Comparison of ENCODE assay signal across 12 mouse cellular contexts in the genomic region with DNA sequence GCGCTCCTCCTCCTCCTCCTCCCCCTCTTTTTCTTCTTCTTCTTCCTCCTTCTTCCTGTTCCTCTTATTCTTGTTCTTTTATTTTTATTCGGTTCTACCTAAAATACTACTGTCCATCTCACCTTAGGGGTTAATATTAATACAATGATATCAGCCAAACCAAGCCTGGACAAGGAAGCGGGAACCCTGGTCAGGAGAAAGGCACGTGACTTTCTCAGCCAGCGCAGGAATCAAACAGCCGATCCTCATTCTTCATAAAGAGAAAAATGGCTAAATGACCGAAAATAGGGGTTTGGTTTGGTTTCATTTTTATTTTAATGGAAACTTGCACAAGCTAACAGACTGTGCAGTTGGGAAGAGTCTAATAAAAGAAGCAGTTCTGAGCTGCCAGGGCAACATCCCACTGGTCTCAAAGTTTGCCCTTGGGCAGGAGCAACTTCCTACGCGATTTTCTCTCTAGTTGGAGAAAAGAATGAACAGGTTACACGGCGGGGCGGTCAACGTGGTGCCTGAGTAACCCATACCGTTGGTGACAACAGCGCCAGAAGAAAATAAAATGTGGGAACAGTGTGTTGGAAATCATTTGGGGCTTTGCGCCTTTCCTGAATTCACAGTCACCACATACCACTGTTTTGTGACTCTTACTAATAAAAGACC.
DNase-seq lines count a peak whose midpoint lies in the region; ATAC-seq and TF ChIP-seq lines count a peak whose summit lies in the region.
"Had no signal": no experiment of that assay in that cellular context is flagged by ENCODE, and none has a peak within 500 bp of the region (broad histone marks: within the 10 kb centered on the region; RNA-seq: fewer than 3 reads in every experiment).

No protein-coding gene starts in this region.

- no peak overlapping the region for H3K4me3 ChIP-seq in limb, embryonic 12.5 days (replicated peaks)
- no peak overlapping the region for H3K4me3 ChIP-seq in limb, embryonic 10.5 days
- no peak overlapping the region for H3K4me3 ChIP-seq in kidney, adult 2 months (ENCODE audit: insufficient read depth, low read depth, low read length)
- no peak overlapping the region for H3K4me3 ChIP-seq in neural tube, embryonic 13.5 days
- H3K4me3 ChIP-seq: layer of hippocampus, adult 2 months; liver, embryonic 15.5 days had no signal

- H3K36me3 ChIP-seq in limb, embryonic 12.5 days = no peaks in the 10 kb centered on the region
- no peaks in the 10 kb centered on the region for H3K36me3 ChIP-seq in limb, embryonic 10.5 days
- H3K36me3 ChIP-seq in kidney, adult 2 months (ENCODE audit: control insufficient read depth, insufficient read depth, low read length) = no peaks in the 10 kb centered on the region
- no peaks in the 10 kb centered on the region for H3K36me3 ChIP-seq in neural tube, embryonic 13.5 days
- H3K36me3 ChIP-seq: liver, embryonic 15.5 days had no signal

- H3K4me1 ChIP-seq in limb, embryonic 12.5 days (replicated peaks) = peaks cover 24% of the 10 kb centered on the region
- H3K4me1 ChIP-seq in limb, embryonic 10.5 days = peaks cover 41% of the 10 kb centered on the region
- no peaks in the 10 kb centered on the region; the same call in 1 of the 2 replicates for H3K4me1 ChIP-seq in kidney, adult 2 months (ENCODE audit: control insufficient read depth, insufficient read depth, low read length)
- peaks cover 61% of the 10 kb centered on the region for H3K4me1 ChIP-seq in neural tube, embryonic 13.5 days (replicated peaks)
- H3K4me1 ChIP-seq: liver, embryonic 15.5 days had no signal

- H3K9ac ChIP-seq in limb, embryonic 12.5 days (replicated peaks) = no peak overlapping the region
- H3K9ac ChIP-seq in neural tube, embryonic 13.5 days = peak overlapping the region; percentile 62
- H3K9ac ChIP-seq: liver, embryonic 15.5 days had no signal

- DNase-seq in adrenal gland, adult (ENCODE audit: inconsistent age in 2 of 2, low spot score in 1 of 2) = peak; percentile 18 to 70
- DNase-seq in adrenal gland, adult 8-10 months = no peak
- DNase-seq in limb, embryonic 10.5 days (ENCODE audit: low spot score) = no peak
- DNase-seq in kidney, adult 2 months = peak; percentile 41
- no peak for DNase-seq in urinary bladder, postnatal 25 days (ENCODE audit: low spot score)
- no peak for DNase-seq in ovary, adult 18-20 months (ENCODE audit: low spot score)
- DNase-seq: cerebellum, adult 9-10 months; heart, postnatal 4 days had no signal

- H3K4me2 ChIP-seq in limb, embryonic 12.5 days = peak overlapping the region; percentile 21; the same call in 1 of the 2 replicates
- peak overlapping the region; percentile 44 for H3K4me2 ChIP-seq in neural tube, embryonic 13.5 days
- H3K4me2 ChIP-seq: liver, embryonic 15.5 days had no signal

- H3K27me3 ChIP-seq in limb, embryonic 12.5 days = peaks cover 40% of the 10 kb centered on the region
- peaks cover 36% of the 10 kb centered on the region for H3K27me3 ChIP-seq in limb, embryonic 10.5 days (ENCODE audit: low read depth, poor library complexity, severe bottlenecking)
- H3K27me3 ChIP-seq in kidney, adult 2 months (replicated peaks; ENCODE audit: control insufficient read depth, insufficient read depth, low read length) = no peaks in the 10 kb centered on the region
- H3K27me3 ChIP-seq in neural tube, embryonic 13.5 days = no peaks in the 10 kb centered on the region

- no peak overlapping the region for H3K27ac ChIP-seq in limb, embryonic 12.5 days
- no peak overlapping the region for H3K27ac ChIP-seq in limb, embryonic 10.5 days
- H3K27ac ChIP-seq in kidney, adult 2 months (ENCODE audit: insufficient read depth, low read depth, low read length) = peak overlapping the region; percentile 49
- peak overlapping the region; percentile 91 for H3K27ac ChIP-seq in neural tube, embryonic 13.5 days (replicated peaks)
- H3K27ac ChIP-seq: layer of hippocampus, adult 2 months; liver, embryonic 15.5 days had no signal

- H3K9me3 ChIP-seq in limb, embryonic 12.5 days = no peaks in the 10 kb centered on the region
- H3K9me3 ChIP-seq in limb, embryonic 10.5 days (replicated peaks) = no peaks in the 10 kb centered on the region
- H3K9me3 ChIP-seq in neural tube, embryonic 13.5 days = no peaks in the 10 kb centered on the region
- H3K9me3 ChIP-seq: liver, embryonic 15.5 days had no signal

- no peak for ATAC-seq in limb, embryonic 12.5 days (ENCODE audit: insufficient number of reproducible peaks, insufficient read depth, low FRiP score, low TSS enrichment, low read depth)
- no peak for ATAC-seq in neural tube, embryonic 13.5 days (ENCODE audit: low read depth)

- WGBS in limb, embryonic 12.5 days = 59% methylated on average over 16 of the region's 16 CpGs
- WGBS in limb, embryonic 10.5 days = 72% methylated on average over 16 of the region's 16 CpGs
- 48% methylated on average over 16 of the region's 16 CpGs for WGBS in kidney, adult 2 months
- WGBS in neural tube, embryonic 13.5 days = 43% methylated on average over 16 of the region's 16 CpGs

- TF ChIP-seq CTCF in kidney, adult 2 months (conservative IDR thresholded peaks at IDR 0.05; ENCODE audit: insufficient read depth, insufficient read length, low read depth, low read length) = no peak

- no peak for TF ChIP-seq POLR2A in kidney, adult 2 months (IDR thresholded peaks at IDR 0.05; ENCODE audit: low read depth, low read length)

Comparison
In these comparisons a context has a peak if more than half of its experiments do, and no peak if none do; other contexts are left out.
1. DNase-seq: peak in adrenal gland, adult (2 of 2) and kidney, adult 2 months (single experiment); none in adrenal gland, adult 8-10 months (single experiment), limb, embryonic 10.5 days (single experiment), urinary bladder, postnatal 25 days (single experiment) and ovary, adult 18-20 months (single experiment).
2. H3K27ac ChIP-seq: peak in kidney, adult 2 months (single experiment) and neural tube, embryonic 13.5 days (single experiment); none in limb, embryonic 12.5 days (single experiment) and limb, embryonic 10.5 days (single experiment).